Mouse (Mus musculus): ENCODE results near the gene Cyb5b. TPM values are rescaled to one million over a fixed set of nuclear protein-coding genes. Genes with fewer than 3 reads are reported as not detected.
"Not testable (repeated sequence)": the region's sequence is repeated elsewhere in the genome, so short reads cannot be mapped to it uniquely, and the experiment has no call there.

Gene Cyb5b
- total and polyA plus RNA-seq, 2 experiments from 2014 or later = 81.6 to 89.5 TPM

DNA sequence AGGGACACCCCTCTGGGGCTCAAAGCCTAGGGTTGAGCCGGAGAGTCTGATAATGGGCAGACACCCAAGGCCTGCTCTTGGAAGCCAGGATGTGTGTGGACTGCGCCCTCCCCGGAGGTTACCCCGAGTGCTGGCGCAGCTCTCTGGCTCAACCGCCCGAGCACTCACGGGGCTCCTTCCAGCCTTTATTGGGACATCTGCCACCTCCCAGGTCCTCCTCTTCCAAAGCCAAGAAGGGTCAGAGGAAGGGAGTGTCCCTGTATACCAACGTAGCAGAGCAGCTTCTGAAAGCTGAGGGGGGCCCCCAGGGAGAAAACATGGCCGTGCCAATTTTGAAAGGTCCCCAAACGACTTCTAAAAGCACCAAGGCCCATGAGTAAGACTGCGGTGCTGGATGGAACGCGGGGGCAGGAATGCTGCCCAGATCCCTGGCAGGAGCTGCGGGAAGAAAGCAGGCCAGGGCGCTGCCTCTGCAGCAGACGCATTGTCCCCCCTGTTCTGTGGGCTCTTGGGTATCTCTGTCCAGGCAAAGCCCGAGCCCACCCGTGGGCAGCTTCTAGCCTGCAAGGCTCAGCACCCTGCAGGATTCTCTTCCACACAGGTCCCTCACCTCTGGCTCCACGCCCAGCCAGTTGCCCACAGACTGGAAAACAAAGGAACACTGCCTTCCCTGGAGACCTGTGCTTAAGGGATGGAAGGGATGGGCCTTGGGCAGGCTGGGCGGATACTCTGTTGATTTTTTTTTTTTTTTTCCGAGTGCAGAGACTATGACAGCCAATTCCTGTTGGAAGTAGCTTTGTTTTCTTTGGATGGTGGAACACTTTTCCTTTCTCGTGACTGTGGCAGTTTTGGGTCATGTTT is 55.5 kb downstream of the Cyb5b start:
- peak; percentile 90 for ATAC-seq
- DNase-seq (ENCODE audit: low spot score) = peak; percentile 81
- H3K27me3 ChIP-seq (ENCODE audit: insufficient read depth, low read length) = no peaks in the 10 kb centered on the region
- H3K9ac ChIP-seq (replicated peaks; ENCODE audit: low read length) = 0 out of 2 replicates have a peak overlapping the region, but pooled peaks have one; percentile 24
- H3K36me3 ChIP-seq (ENCODE audit: insufficient read depth, low read length) = no peaks in the 10 kb centered on the region
- peaks cover 2% of the 10 kb centered on the region; the same call in 1 of the 2 replicates for H3K4me1 ChIP-seq (ENCODE audit: insufficient read depth, low read length)
- 38% methylated on average over 23 of the region's 23 CpGs for WGBS
- no peak overlapping the region for H3K4me3 ChIP-seq (ENCODE audit: low read length)
- peak overlapping the region; percentile 39 for H3K4me2 ChIP-seq (ENCODE audit: low read depth, low read length)
- peak overlapping the region; percentile 78 for H3K27ac ChIP-seq
- H3K9me3 ChIP-seq (ENCODE audit: low read length) = no peaks in the 10 kb centered on the region
- TF ChIP-seq CTCF (IDR thresholded peaks at IDR 0.05; ENCODE audit: low read depth) = no peak

DNA sequence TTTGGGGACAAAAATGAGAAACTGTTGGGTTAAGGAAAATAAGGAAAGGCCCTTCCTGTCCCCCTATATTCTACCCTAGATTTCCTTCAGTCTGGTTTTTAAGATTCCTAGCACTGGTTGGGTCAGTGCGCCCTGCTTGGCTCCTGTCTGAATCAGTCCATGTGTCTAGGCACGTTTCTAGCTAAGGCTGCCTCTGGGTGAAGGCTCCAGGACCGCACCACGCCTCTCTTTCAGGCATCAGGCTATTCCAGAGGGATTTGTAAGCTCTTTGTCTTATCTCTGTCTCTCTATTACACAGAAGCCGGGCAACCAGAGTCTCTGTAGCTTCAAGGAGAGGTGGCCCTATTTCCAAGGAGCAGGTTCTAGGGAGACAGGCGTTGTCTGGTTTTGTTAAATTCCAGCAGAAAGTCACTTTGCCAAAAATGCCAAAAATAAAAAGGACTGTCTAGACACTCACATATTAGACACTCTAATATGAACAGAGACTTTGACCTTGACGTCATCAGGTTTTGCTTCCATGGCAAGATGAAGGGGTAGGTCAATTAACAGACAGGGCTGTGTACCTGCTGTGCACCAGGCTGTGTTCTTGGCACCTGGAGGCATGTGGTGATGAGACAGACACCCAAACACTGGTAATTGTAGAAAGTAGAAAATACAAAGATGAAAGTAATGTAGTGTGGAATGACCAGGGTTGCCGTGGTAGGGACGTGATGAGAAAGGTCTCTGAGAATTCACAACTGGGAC is 56.5 kb downstream of the Cyb5b start:
- Histone ChIP-seq H3K36me3 (ENCODE audit: insufficient read depth, low read length) (no peaks in the 10 kb centered on the region), H3K9me3 (ENCODE audit: low read length) (no peaks in the 10 kb centered on the region), H3K4me3 (ENCODE audit: low read length) (no peak overlapping the region), H3K27ac (no peak overlapping the region), H3K27me3 (ENCODE audit: insufficient read depth, low read length) (no peaks in the 10 kb centered on the region), H3K4me1 (ENCODE audit: insufficient read depth, low read length) (peaks cover 2% of the 10 kb centered on the region; the same call in 1 of the 2 replicates), H3K9ac (replicated peaks; ENCODE audit: low read length) (no peak overlapping the region), H3K4me2 (ENCODE audit: low read depth, low read length) (no peak overlapping the region)
- 78% methylated on average over 9 of the region's 9 CpGs for WGBS
- DNase-seq (ENCODE audit: low spot score) (no peak), ATAC-seq (no peak)
- TF ChIP-seq CTCF (IDR thresholded peaks at IDR 0.05; ENCODE audit: low read depth) = no peak

DNA sequence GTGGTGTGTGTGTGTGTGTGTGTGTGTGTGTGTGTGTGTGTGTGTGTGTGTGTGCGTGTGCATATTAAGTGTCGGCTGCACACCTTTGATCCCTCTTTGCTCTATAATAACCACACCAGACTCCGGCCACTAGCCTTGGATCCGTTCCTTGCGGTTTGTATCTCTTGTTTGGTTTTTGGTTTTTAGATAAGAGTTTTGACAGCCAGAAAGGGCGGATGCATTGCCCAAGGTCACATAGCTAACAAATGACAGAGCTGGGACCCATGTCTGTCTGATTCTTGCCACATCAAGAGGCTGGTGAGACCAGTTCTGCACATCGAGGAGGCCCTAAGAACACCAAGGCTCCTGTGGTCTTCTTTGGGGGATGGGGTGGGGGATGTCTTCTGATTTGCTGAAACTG is 58.7 kb downstream of the Cyb5b start:
- Histone ChIP-seq H3K4me3 (ENCODE audit: low read length) (no peak overlapping the region), H3K36me3 (ENCODE audit: insufficient read depth, low read length) (no peaks in the 10 kb centered on the region), H3K4me2 (ENCODE audit: low read depth, low read length) (no peak overlapping the region), H3K4me1 (ENCODE audit: insufficient read depth, low read length) (peaks cover 2% of the 10 kb centered on the region; the same call in 1 of the 2 replicates), H3K27me3 (ENCODE audit: insufficient read depth, low read length) (no peaks in the 10 kb centered on the region), H3K9ac (replicated peaks; ENCODE audit: low read length) (no peak overlapping the region), H3K27ac (no peak overlapping the region), H3K9me3 (ENCODE audit: low read length) (no peaks in the 10 kb centered on the region)
- no peak for TF ChIP-seq CTCF (IDR thresholded peaks at IDR 0.05; ENCODE audit: low read depth)
- DNase-seq (ENCODE audit: low spot score) (no peak), ATAC-seq (no peak)
- WGBS = 82% methylated on average over 7 of the region's 7 CpGs

DNA sequence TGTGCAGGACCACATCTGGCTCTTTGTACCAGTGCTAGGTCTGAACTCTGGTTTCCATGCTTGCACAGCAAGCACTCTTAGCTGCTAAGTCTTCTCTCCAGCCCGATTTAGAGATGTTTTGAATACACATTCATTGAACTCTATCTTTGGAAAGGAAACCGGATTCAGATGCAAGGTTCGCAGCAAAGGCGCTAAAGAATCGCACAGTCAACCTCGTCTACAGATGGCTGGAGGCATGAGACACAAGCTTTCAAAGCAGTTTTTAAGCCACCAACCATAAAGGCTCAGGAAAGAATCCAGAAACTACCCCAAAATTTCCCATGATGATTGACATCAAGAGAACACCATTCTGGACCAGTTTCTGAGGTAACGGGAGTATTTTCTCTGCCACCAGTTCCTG is 61.6 kb downstream of the Cyb5b start:
- H3K9me3 ChIP-seq (ENCODE audit: low read length) = no peaks in the 10 kb centered on the region
- H3K4me3 ChIP-seq (ENCODE audit: low read length) = no peak overlapping the region
- no peak overlapping the region for H3K4me2 ChIP-seq (ENCODE audit: low read depth, low read length)
- WGBS = 90% methylated on average over 7 of the region's 7 CpGs
- TF ChIP-seq CTCF (IDR thresholded peaks at IDR 0.05; ENCODE audit: low read depth) = no peak
- H3K9ac ChIP-seq (replicated peaks; ENCODE audit: low read length) = no peak overlapping the region
- ATAC-seq = no peak
- no peaks in the 10 kb centered on the region for H3K36me3 ChIP-seq (ENCODE audit: insufficient read depth, low read length)
- H3K4me1 ChIP-seq (ENCODE audit: insufficient read depth, low read length) = no peaks in the 10 kb centered on the region
- H3K27me3 ChIP-seq (ENCODE audit: insufficient read depth, low read length) = no peaks in the 10 kb centered on the region
- no peak for DNase-seq (ENCODE audit: low spot score)
- H3K27ac ChIP-seq = no peak overlapping the region

DNA sequence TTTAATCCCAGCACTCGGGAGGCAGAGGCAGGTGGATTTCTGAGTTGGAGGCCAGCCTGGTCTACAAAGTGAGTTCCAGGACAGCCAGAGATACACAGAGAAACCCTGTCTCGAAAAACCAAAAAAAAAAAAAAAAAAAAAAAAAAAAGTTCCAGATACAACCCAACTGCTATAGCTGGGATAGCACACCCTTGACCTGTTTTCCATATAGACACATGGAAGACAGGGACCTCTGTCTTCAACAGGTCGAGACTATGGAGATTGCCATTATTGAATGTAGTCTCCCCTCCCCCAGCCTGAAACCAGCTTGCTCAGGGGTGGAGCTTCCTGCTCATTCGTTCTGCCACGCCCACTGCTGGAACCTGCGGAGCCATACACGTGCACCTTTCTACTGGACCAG is 66.8 kb downstream of the Cyb5b start:
- H3K27ac ChIP-seq; H3K27me3 ChIP-seq (ENCODE audit: insufficient read depth, low read length); DNase-seq (ENCODE audit: low spot score); H3K36me3 ChIP-seq (ENCODE audit: insufficient read depth, low read length); ATAC-seq; H3K9ac ChIP-seq (replicated peaks; ENCODE audit: low read length); H3K9me3 ChIP-seq (ENCODE audit: low read length); H3K4me3 ChIP-seq (ENCODE audit: low read length); H3K4me2 ChIP-seq (ENCODE audit: low read depth, low read length); H3K4me1 ChIP-seq (ENCODE audit: insufficient read depth, low read length): not testable (repeated sequence)
- whole genome bisulfite sequencing = 76% methylated on average over 7 of the region's 7 CpGs

DNA sequence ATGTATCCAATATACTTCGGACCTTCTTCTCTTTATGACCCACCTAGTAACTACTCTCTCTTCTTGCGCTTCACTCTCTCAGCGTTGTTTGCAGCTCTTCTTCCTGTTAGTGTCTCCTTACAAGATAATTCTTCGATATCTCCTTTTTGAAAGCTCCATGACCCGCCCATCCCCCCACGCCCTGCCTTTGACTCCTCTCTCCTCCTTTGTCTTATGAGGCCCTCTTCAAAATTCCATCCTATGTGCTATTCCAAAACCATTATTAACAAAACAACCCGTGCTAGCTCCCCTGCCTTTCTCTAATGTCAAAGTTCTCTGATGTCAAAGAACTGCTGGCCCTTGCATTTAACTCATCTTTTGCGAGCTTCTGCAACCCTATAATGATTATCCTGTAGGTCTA is 67.7 kb downstream of the Cyb5b start:
- no peak for TF ChIP-seq CTCF (IDR thresholded peaks at IDR 0.05; ENCODE audit: low read depth)
- H3K4me3 ChIP-seq (ENCODE audit: low read length) = no peak overlapping the region
- H3K4me2 ChIP-seq (ENCODE audit: low read depth, low read length) = no peak overlapping the region
- no peak overlapping the region for H3K9ac ChIP-seq (replicated peaks; ENCODE audit: low read length)
- H3K4me1 ChIP-seq (ENCODE audit: insufficient read depth, low read length) = no peaks in the 10 kb centered on the region
- H3K27me3 ChIP-seq (ENCODE audit: insufficient read depth, low read length) = no peaks in the 10 kb centered on the region
- no peaks in the 10 kb centered on the region for H3K36me3 ChIP-seq (ENCODE audit: insufficient read depth, low read length)
- WGBS = 87% methylated on average over 8 of the region's 8 CpGs
- H3K27ac ChIP-seq = no peak overlapping the region
- H3K9me3 ChIP-seq (ENCODE audit: low read length) = no peaks in the 10 kb centered on the region
- DNase-seq (ENCODE audit: low spot score) (no peak), ATAC-seq (no peak)
